Mouse (Mus musculus) stomach, postnatal 0 days (tissue): ENCODE measurements around the gene Cda. TPM values are rescaled to one million over a fixed set of nuclear protein-coding genes. Genes with fewer than 3 reads are reported as not detected.

Experiments used
- ATAC-seq: fragments of 200-750 bp; cut with Nextera tagmentation; 2 replicates; pipeline ENCODE4 v1.8.0; 2017; ENCODE audit not compliant: low FRiP score, low TSS enrichment
- DNase-seq: peaks from one replicate; pipeline ENCODE4 v3.0.0-alpha.2; 2016; ENCODE audit warnings: low spot score
- H3K27ac ChIP-seq: fragments of 300-500 bp; sonication (generic); replicated peaks from 2 replicates; pipeline ENCODE4 v1.5.1; 2014; ENCODE audit warnings: mild to moderate bottlenecking, control low read depth
- H3K27me3 ChIP-seq: fragments of 300-500 bp; sonication (generic); 2 replicates; pipeline ENCODE4 v1.6.1; 2014; ENCODE audit warnings: low read length; ENCODE audit not compliant: control insufficient read depth, insufficient read depth
- H3K36me3 ChIP-seq: fragments of 300-500 bp; sonication (generic); 2 replicates; pipeline ENCODE4 v1.6.1; 2014; ENCODE audit warnings: low read length, mixed read lengths; ENCODE audit not compliant: control insufficient read depth, insufficient read depth
- H3K4me1 ChIP-seq: fragments of 300-500 bp; sonication (generic); replicated peaks from 2 replicates; pipeline ENCODE4 v1.6.1; 2014; ENCODE audit warnings: antibody characterized with exemption; ENCODE audit not compliant: control insufficient read depth, insufficient read depth
- H3K4me2 ChIP-seq: fragments of 300-500 bp; sonication (generic); replicated peaks from 2 replicates; pipeline ENCODE4 v1.6.1; 2014; ENCODE audit warnings: low read depth, mild to moderate bottlenecking, control low read depth, moderate library complexity
- H3K4me3 ChIP-seq: fragments of 300-500 bp; sonication (generic); 2 replicates; pipeline ENCODE4 v1.5.1; 2014; ENCODE audit warnings: low read depth, low read length, control low read depth
- H3K9ac ChIP-seq: fragments of 300-500 bp; sonication (generic); 2 replicates; pipeline ENCODE4 v1.6.1; 2014; ENCODE audit warnings: mild to moderate bottlenecking, low read length, control low read depth, mixed read lengths
- H3K9me3 ChIP-seq: fragments of 300-500 bp; sonication (generic); 2 replicates; pipeline ENCODE4 v1.6.1; 2016; ENCODE audit warnings: low read length; ENCODE audit not compliant: control insufficient read depth
- CTCF ChIP-seq: IDR thresholded peaks from 2 replicates; pipeline ENCODE4 v1.5.1; 2016; ENCODE audit warnings: antibody characterized with exemption, low read depth, mild to moderate bottlenecking, moderate library complexity
- EP300 ChIP-seq: optimal IDR thresholded peaks from 2 replicates; pipeline ENCODE3; 2016; ENCODE audit warnings: antibody characterized with exemption
- WGBS: fragments of 180-500 bp; shearing (Covaris S2); extraction: QIAGEN DNeasy Blood & Tissue Kit; methylation state at CpG from one replicate; pipeline ENCODE4 v1.1.7; 2014; 5-methylcytosine and 5-hydroxymethylcytosine counted together
- microRNA-seq: library from miRNA; unstranded; fragments of <30 nt; microRNA quantifications from one replicate; pipeline ENCODE4, GENCODE M21; 2016
- polyA plus RNA-seq: library from polyadenylated mRNA; unstranded; fragments of >200 nt; fragmentation: Nextera tagmentation; extraction: Ambion mirVana; gene quantifications from 2 replicates; pipeline ENCODE4 v1.2.1, GENCODE M21; 2015

Gene Cda
- polyA plus RNA-seq, 1 experiment from 2014 or later, result 12.5 TPM

DNA sequence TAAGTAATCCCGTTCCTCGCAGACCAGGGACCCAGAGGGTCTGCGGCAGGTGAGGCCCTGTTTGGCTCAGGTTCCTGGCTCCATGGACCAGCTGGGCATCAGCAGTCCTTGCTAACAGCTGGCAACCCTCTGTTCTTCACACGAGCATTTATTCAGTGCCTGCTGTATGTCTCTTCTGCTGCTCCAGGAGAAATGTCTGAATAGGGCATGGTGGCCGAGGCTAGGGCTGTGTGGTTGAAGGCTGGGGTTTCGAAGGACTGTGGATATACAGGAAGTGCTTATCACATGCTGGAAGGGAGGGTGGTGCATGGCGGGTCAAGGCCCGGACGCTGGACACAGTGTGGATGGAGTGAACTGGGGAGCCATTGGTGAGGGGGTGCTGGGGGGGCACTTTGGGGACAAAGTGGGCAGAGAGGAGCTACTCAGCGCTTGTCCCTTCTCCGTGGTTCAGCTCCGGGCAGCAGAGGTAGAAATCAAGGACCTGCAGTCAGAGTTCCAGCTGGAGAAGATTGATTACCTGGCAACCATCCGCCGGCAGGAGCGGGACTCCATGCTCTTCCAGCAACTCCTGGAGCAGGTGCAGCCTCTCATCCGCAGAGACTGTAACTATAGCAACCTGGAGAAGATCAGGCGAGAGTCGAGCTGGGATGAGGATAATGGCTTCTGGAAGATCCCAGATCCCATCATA, 74.4 kb downstream of the Cda start:
- 62% methylated on average over 18 of the region's 18 CpGs for WGBS

GRCm38 (mm10) chr4:138292028-138292427, 75.8 kb downstream of the Cda start:
- ATAC-seq, result no peak
- no peak for TF ChIP-seq EP300
- TF ChIP-seq CTCF, result no peak
- no peak overlapping the region for H3K27ac ChIP-seq

More for the DNA sequence above, 74.4 kb downstream of the Cda start:
- Histone ChIP-seq H3K36me3 (no peaks in the 10 kb centered on the region), H3K4me2 (no peak overlapping the region), H3K27me3 (no peaks in the 10 kb centered on the region), H3K4me1 (no peaks in the 10 kb centered on the region), H3K4me3 (no peak overlapping the region), H3K9me3 (no peaks in the 10 kb centered on the region), H3K9ac (no peak overlapping the region), H3K27ac (no peak overlapping the region)
- DNase-seq (no peak), ATAC-seq (no peak)
- TF ChIP-seq EP300, result no peak
- no peak for TF ChIP-seq CTCF

DNA sequence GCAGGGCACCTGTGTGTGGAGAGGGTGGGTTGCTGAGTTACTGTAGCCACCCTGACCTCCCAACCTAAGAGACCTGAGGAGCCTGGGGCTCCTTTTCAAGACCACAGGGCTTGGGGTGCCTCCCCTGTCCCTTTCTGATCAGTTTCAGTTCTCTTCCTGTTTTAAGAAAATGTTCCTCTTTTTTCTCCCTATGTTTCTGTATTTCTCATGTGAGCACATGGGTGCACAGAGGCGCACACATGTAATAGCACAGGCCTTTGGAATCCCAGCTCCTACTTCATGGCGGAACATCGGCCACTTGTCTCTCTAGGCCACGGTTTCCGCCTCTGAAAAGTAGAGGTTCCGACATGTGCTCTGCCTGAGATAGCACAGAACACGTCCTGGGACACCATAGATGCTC, 79.1 kb downstream of the Cda start:
- no peak overlapping the region for H3K27ac ChIP-seq
- DNase-seq (no peak), ATAC-seq (no peak)
- no peaks in the 10 kb centered on the region for H3K9me3 ChIP-seq
- no peaks in the 10 kb centered on the region for H3K36me3 ChIP-seq
- H3K27me3 ChIP-seq, result no peaks in the 10 kb centered on the region
- H3K4me1 ChIP-seq, result no peaks in the 10 kb centered on the region
- H3K9ac ChIP-seq, result no peak overlapping the region
- H3K4me3 ChIP-seq, result no peak overlapping the region
- H3K4me2 ChIP-seq, result no peak overlapping the region
- no peak for TF ChIP-seq EP300
- no peak for TF ChIP-seq CTCF
- 81% methylated on average over 7 of the region's 7 CpGs for WGBS

More at GRCm38 (mm10) chr4:138292028-138292427, 75.8 kb downstream of the Cda start:
- H3K36me3 ChIP-seq, result no peaks in the 10 kb centered on the region
- DNase-seq, result no peak
- no peaks in the 10 kb centered on the region for H3K4me1 ChIP-seq
- no peak overlapping the region for H3K4me2 ChIP-seq
- no peak overlapping the region for H3K4me3 ChIP-seq
- H3K27me3 ChIP-seq, result no peaks in the 10 kb centered on the region
- 85% methylated on average over 13 of the region's 13 CpGs for WGBS
- H3K9ac ChIP-seq, result no peak overlapping the region
- H3K9me3 ChIP-seq, result no peaks in the 10 kb centered on the region

Small RNAs within 50 kb of the gene (microRNA-seq; reads per million reads assigned to microRNA genes)
- not detected for gene Gm27646
- gene Mir7019, result not detected

Other genes starting within 250 kb of the Cda start
- gene Hp1bp3, start 151.7 kb downstream of the Cda start, polyA plus RNA-seq, result 74.7 and 75.4 TPM in 2 replicates
- gene Sh2d5, start 117.6 kb downstream of the Cda start, polyA plus RNA-seq, result 0.19 and 0.25 TPM in 2 replicates
- gene Kif17, start 117.6 kb downstream of the Cda start, polyA plus RNA-seq, result 0.21 and 0.39 TPM in 2 replicates
- gene Ddost, start 63.3 kb downstream of the Cda start, polyA plus RNA-seq, result 253 and 258 TPM in 2 replicates
- gene Pink1, start 41.7 kb downstream of the Cda start, polyA plus RNA-seq, result 62.1 and 77.1 TPM in 2 replicates
- 0.07 TPM in 1 of 2 replicates, not detected in the other for gene Fam43b, start 28.5 kb upstream of the Cda start, polyA plus RNA-seq
- 17.1 and 18.7 TPM in 2 replicates for gene Mul1, start 66.7 kb upstream of the Cda start, polyA plus RNA-seq
- 4.5 and 4.8 TPM in 2 replicates for gene Camk2n1, start 86.3 kb upstream of the Cda start, polyA plus RNA-seq